Mouse (Mus musculus): ENCODE results near the gene Fam19a2.

DNA sequence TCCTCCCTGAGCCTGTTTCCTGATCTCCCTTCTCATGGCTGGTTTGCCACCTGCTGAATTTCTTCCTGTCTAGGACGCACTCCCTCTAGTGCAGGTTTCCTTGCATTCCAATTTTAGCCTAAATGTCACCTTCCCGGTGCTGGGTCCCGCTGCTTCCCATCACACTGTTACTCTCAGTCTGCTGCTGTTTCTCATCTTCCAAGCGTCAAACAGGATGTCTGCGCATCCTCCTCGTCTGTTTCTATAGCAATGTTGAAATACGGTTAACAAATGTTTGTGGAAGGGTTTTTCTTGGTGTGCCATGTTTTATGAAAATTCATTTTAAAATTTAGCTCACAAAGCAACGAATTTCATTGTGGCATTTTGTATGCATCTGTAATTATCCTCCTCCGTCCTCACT, 131.6 kb downstream of the Fam19a2 start:
- no peak for TF ChIP-seq CTCF (IDR thresholded peaks at IDR 0.05; ENCODE audit: control insufficient read depth, insufficient read depth, insufficient read length)
- TF ChIP-seq MYOG (IDR thresholded peaks at IDR 0.05; ENCODE audit: control insufficient read depth, extremely low read depth, insufficient read length): no peak
- no peak for TF ChIP-seq MAX (IDR thresholded peaks at IDR 0.05)
- no peak for TF ChIP-seq CEBPB (IDR thresholded peaks at IDR 0.05; ENCODE audit: low read depth)
- TF ChIP-seq USF1 (IDR thresholded peaks at IDR 0.05; ENCODE audit: low read depth): no peak
- no peak for TF ChIP-seq MYOD1 (IDR thresholded peaks at IDR 0.05; ENCODE audit: control insufficient read depth, insufficient read length, low read depth)
